In the genomic region with DNA sequence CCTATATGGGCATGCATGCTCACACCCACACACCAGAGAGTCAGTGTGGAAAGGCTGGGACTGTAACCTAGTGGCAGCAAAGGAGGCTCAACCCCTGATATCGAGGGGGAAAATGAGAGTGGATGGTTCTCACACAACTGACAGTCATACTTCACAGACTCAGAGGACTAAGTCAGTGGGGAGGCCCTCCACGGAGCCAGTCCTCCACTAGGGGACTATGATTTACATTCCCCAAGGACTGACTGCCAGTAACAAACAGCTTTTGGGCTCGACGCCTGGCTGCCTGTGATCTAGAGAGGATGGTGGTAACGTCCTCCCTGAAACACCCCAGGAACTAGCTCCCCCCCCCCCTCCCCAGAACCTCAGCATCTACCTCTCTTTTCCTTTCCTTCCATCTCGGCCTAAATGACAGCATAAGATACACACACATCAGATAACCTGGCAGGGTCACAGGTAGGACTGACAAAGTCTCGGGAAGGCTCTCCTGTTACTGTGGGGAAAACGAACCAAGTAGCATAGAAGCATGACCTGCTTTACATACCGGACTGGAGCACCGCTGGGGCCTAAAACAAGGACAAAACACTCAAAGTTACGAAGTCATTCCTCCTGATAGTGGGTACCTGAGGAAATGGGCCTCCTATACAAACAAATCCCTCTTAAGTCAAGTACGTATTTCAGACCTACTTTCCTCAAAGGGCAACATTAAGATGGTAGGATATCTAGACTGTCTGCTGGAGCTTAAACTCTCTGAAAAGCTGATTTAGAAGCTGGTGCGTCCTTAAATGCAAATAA, we compare ENCODE assay signal across 8 mouse cellular contexts. TPM values are rescaled to one million over a fixed set of nuclear protein-coding genes. Genes with fewer than 3 reads are reported as not detected.
DNase-seq lines count a peak whose midpoint lies in the region; ATAC-seq lines count a peak whose summit lies in the region.

No protein-coding gene starts in this region.

- peak overlapping the region; percentile 87 for H3K4me2 ChIP-seq in liver, embryonic 11.5 days
- H3K4me2 ChIP-seq in neural tube, embryonic 13.5 days: peak overlapping the region; percentile 69

- H3K9me3 ChIP-seq in liver, embryonic 11.5 days (ENCODE audit: control insufficient read depth, low read length): no peaks in the 10 kb centered on the region
- H3K9me3 ChIP-seq in neural tube, embryonic 13.5 days: no peaks in the 10 kb centered on the region

- peak overlapping the region; percentile 81 for H3K9ac ChIP-seq in liver, embryonic 11.5 days (ENCODE audit: low read depth, low read length)
- H3K9ac ChIP-seq in neural tube, embryonic 13.5 days: peak overlapping the region; percentile 75

- H3K27ac ChIP-seq in liver, embryonic 11.5 days (ENCODE audit: low read depth, low read length): no peak overlapping the region
- no peak overlapping the region for H3K27ac ChIP-seq in neural tube, embryonic 13.5 days (replicated peaks)

- ATAC-seq in liver, embryonic 11.5 days (replicated peaks; ENCODE audit: low FRiP score): no peak
- ATAC-seq in neural tube, embryonic 13.5 days (ENCODE audit: low read depth): no peak

- H3K36me3 ChIP-seq in liver, embryonic 11.5 days (ENCODE audit: control insufficient read depth, insufficient read depth, low read length): no peaks in the 10 kb centered on the region
- no peaks in the 10 kb centered on the region for H3K36me3 ChIP-seq in neural tube, embryonic 13.5 days

- peak overlapping the region; percentile 72 for H3K4me3 ChIP-seq in liver, embryonic 11.5 days (ENCODE audit: low read depth, low read length)
- H3K4me3 ChIP-seq in neural tube, embryonic 13.5 days: peak overlapping the region; percentile 50

- DNase-seq in cerebellum, adult 11-12 months: peak; percentile 33
- no peak for DNase-seq in cerebellum, adult 11 months
- DNase-seq in urinary bladder, postnatal 14 days (ENCODE audit: low spot score): peak; percentile 22
- no peak for DNase-seq in urinary bladder, postnatal 25 days (ENCODE audit: low spot score)
- DNase-seq in heart, postnatal 14 days: peak; percentile 25 to 39
- DNase-seq in liver, embryonic 11.5 days (ENCODE audit: low spot score): no peak
- DNase-seq in testis, postnatal 10 days (ENCODE audit: low spot score): no peak

- H3K27me3 ChIP-seq in liver, embryonic 11.5 days (replicated peaks; ENCODE audit: control insufficient read depth, insufficient read depth, low read length): no peaks in the 10 kb centered on the region
- no peaks in the 10 kb centered on the region for H3K27me3 ChIP-seq in neural tube, embryonic 13.5 days

- WGBS in liver, embryonic 11.5 days: 60% methylated on average over 13 of the region's 13 CpGs
- WGBS in neural tube, embryonic 13.5 days: 45% methylated on average over 13 of the region's 13 CpGs

- H3K4me1 ChIP-seq in liver, embryonic 11.5 days (replicated peaks; ENCODE audit: control insufficient read depth, insufficient read depth, low read length): peaks cover 10% of the 10 kb centered on the region; the same call in 1 of the 2 replicates
- peaks cover 19% of the 10 kb centered on the region for H3K4me1 ChIP-seq in neural tube, embryonic 13.5 days (replicated peaks)

- intact Hi-C loops in heart, postnatal 14 days (cut with DNase I): no loop called here

RNA-seq across cellular contexts. Expression of a gene that starts 0.9 kb away (rescaled TPM):
- total RNA-seq in heart, postnatal 14 days (2021): 10 to 100 TPM; 16.7 to 19.2 TPM
- 12.3 and 13.4 TPM in 2 replicates for polyA plus RNA-seq in liver, embryonic 11.5 days (2014; fragmentation: Nextera tagmentation; extraction: Ambion mirVana)
- polyA plus RNA-seq in neural tube, embryonic 13.5 days (2015; fragmentation: Nextera tagmentation; extraction: Ambion mirVana): 17.5 and 18.9 TPM in 2 replicates

RNA-seq across cellular contexts. Expression of a gene that starts 1.0 kb away (rescaled TPM):
- 100 to 1,000 TPM; 164 to 166 TPM for total RNA-seq in heart, postnatal 14 days (2021)
- polyA plus RNA-seq in liver, embryonic 11.5 days (2014; fragmentation: Nextera tagmentation; extraction: Ambion mirVana): 26.0 and 28.4 TPM in 2 replicates
- polyA plus RNA-seq in neural tube, embryonic 13.5 days (2015; fragmentation: Nextera tagmentation; extraction: Ambion mirVana): 5.3 and 5.4 TPM in 2 replicates

RNA-seq across cellular contexts. Expression of a gene that starts 19.5 kb away (rescaled TPM):
- total RNA-seq in heart, postnatal 14 days (2021): 10 to 100 TPM; 46.4 to 47.6 TPM
- 28.4 and 30.3 TPM in 2 replicates for polyA plus RNA-seq in liver, embryonic 11.5 days (2014; fragmentation: Nextera tagmentation; extraction: Ambion mirVana)
- 39.3 and 43.9 TPM in 2 replicates for polyA plus RNA-seq in neural tube, embryonic 13.5 days (2015; fragmentation: Nextera tagmentation; extraction: Ambion mirVana)

RNA-seq across cellular contexts. Expression of a gene that starts 53.1 kb away (rescaled TPM):
- total RNA-seq in heart, postnatal 14 days (2021): 10 to 100 TPM in 1 of 2 experiments, 1 to 10 TPM in 1; 9.9 to 10.0 TPM
- 30.2 and 31.9 TPM in 2 replicates for polyA plus RNA-seq in liver, embryonic 11.5 days (2014; fragmentation: Nextera tagmentation; extraction: Ambion mirVana)
- 11.9 and 12.9 TPM in 2 replicates for polyA plus RNA-seq in neural tube, embryonic 13.5 days (2015; fragmentation: Nextera tagmentation; extraction: Ambion mirVana)

Comparison
In these comparisons a context has a peak if more than half of its experiments do, and no peak if none do; other contexts are left out.
1. DNase-seq: peak in cerebellum, adult 11-12 months (single experiment), urinary bladder, postnatal 14 days (single experiment) and heart, postnatal 14 days (2 of 2); none in cerebellum, adult 11 months (single experiment), urinary bladder, postnatal 25 days (single experiment), liver, embryonic 11.5 days (single experiment) and testis, postnatal 10 days (single experiment).